Mouse (Mus musculus) adrenal gland, postnatal 10 days (tissue): ENCODE data around the gene Ccdc34. TPM values are rescaled to one million over a fixed set of nuclear protein-coding genes. Genes with fewer than 3 reads are reported as not detected.
A peak's percentile ranks its signal among the peaks of the same experiment; 100 is the strongest.

Experiments
- DNase-seq: peaks from one replicate; pipeline ENCODE4 v3.0.0; 2021; ENCODE audit warnings: mixed read lengths
- long read RNA-seq, 2 experiments: library from polyadenylated mRNA; stranded (forward); transcript quantifications; one replicate each; pipeline ENCODE4 v2.0.0; 2021
- total RNA-seq, 2 experiments: library from RNA; stranded (reverse); gene quantifications; 2 replicates each; pipeline ENCODE4 v1.2.3; 2021

Gene Ccdc34
- 10 to 100 TPM; 13.8 to 16.7 TPM for total RNA-seq
- long read RNA-seq, experiment 1, transcript Ccdc34-201 (6 exons, 2,070 nt): major isoform, 8 of 44 reads
- long read RNA-seq, experiment 1, partial matches to known transcripts: 30 of 44 reads
- long read RNA-seq, experiment 1, other reads (novel, unspliced or antisense): 3 of 44 reads
- long read RNA-seq, experiment 2, transcript Ccdc34-201 (6 exons, 2,070 nt): major isoform, 29 of 35 reads
- long read RNA-seq, experiment 2, partial matches to known transcripts: 4 of 35 reads
- long read RNA-seq, experiment 2, other reads (novel, unspliced or antisense): 0 of 35 reads

GRCm38 (mm10) chr2:110017616-110018505, at the start of gene Ccdc34:
Gene Ccdc34 (plus strand): TSS chr2:110017817.
- DNase-seq: peak; percentile 94

- DNase-seq: no peak
Observed at GRCm38 (mm10) chr2:109969381-109969780, 48.2 kb upstream of the Ccdc34 start.

- no peak for DNase-seq
Observed at GRCm38 (mm10) chr2:109969926-109970532, 47.6 kb upstream of the Ccdc34 start.

- DNase-seq: no peak
Observed at GRCm38 (mm10) chr2:109970744-109971410, 46.7 kb upstream of the Ccdc34 start.

- no peak for DNase-seq
Observed at GRCm38 (mm10) chr2:109972310-109972709, 45.3 kb upstream of the Ccdc34 start.

GRCm38 (mm10) chr2:109972922-109973321, 44.7 kb upstream of the Ccdc34 start:
- DNase-seq: no peak

- DNase-seq: no peak
Observed at GRCm38 (mm10) chr2:109974807-109975206, 42.8 kb upstream of the Ccdc34 start.

- no peak for DNase-seq
Observed at GRCm38 (mm10) chr2:109976181-109976580, 41.4 kb upstream of the Ccdc34 start.

GRCm38 (mm10) chr2:109977322-109977721, 40.3 kb upstream of the Ccdc34 start:
- DNase-seq: no peak

GRCm38 (mm10) chr2:109979209-109979608, 38.4 kb upstream of the Ccdc34 start:
- peak; percentile 57 for DNase-seq

GRCm38 (mm10) chr2:109983435-109983834, 34.2 kb upstream of the Ccdc34 start:
- DNase-seq: no peak

- DNase-seq: no peak
Observed at GRCm38 (mm10) chr2:109984930-109985329, 32.7 kb upstream of the Ccdc34 start.

- no peak for DNase-seq
Observed at GRCm38 (mm10) chr2:109985560-109985959, 32.1 kb upstream of the Ccdc34 start.

- DNase-seq: no peak
Observed at GRCm38 (mm10) chr2:109986036-109986785, 31.4 kb upstream of the Ccdc34 start.

GRCm38 (mm10) chr2:109987946-109988345, 29.7 kb upstream of the Ccdc34 start:
- DNase-seq: no peak

- no peak for DNase-seq
Observed at GRCm38 (mm10) chr2:109989196-109989595, 28.4 kb upstream of the Ccdc34 start.

- DNase-seq: no peak
Observed at GRCm38 (mm10) chr2:109989679-109990473, 27.7 kb upstream of the Ccdc34 start.

GRCm38 (mm10) chr2:109991754-109992153, 25.9 kb upstream of the Ccdc34 start:
- DNase-seq: no peak

- DNase-seq: no peak
Observed at GRCm38 (mm10) chr2:109992448-109993073, 25.1 kb upstream of the Ccdc34 start.

GRCm38 (mm10) chr2:109993404-109993803, 24.2 kb upstream of the Ccdc34 start:
- DNase-seq: no peak
